In the genomic region with DNA sequence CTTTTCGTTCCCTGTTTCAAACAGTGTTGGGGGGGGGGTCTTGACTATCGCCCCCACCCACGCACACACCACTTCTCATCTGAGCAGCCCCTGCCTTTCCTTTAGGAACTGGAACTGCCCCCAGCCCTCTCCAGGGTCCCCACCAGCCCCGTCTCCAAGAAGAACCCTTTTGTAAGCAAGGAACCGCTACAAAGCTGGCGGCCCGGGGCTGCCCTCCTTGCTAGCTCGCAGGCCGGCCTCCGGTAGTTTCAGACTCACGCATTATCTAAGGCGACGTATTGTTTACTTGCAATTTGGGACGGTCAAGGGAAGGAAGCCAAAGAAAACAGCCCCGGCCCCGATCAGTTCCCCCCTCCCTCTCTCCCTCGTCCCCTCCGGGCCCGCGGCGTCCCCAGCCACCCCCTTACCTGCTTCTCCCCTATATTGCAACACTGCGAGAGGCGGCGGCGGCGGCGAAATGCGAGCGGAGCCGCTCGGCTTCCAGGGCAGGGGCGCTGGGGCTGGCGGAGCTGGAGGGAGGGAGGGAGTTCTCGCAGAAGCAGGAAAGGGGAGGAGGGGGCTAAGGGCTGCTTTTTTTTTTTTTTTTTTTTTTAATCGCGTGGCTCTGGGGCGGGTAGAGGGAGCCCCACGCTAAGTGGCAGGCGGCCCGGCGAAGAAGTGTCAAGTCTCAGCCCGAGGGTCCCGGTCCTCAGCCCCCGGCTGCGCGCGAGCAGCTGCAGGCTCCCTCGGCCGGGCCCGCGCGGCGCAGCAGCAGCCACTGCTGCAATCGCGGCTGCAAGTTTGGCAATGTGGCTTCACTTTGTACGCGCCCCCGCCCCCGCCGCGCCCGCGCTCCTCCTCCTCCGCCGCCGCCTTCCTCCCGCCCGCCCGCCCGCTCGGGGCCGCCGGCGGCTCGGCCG, we compare ENCODE assay signal across 1 mouse cellular context.
TF ChIP-seq lines count a peak whose summit lies in the region.

A gene (minus strand): TSS at position 808 of the 899 bp plus-strand sequence.

TF ChIP-seq in MEL, 35 proteins besides CTCF, POLR2A, EP300 and RAD21 (continued from another document):
- TF ChIP-seq ZMIZ1 (IDR thresholded peaks at IDR 0.05; ENCODE audit: low read depth, low read length) (peak; percentile 66), E2F4 (IDR thresholded peaks at IDR 0.05; ENCODE audit: borderline replicate concordance, low read depth, low read length) (no peak), JUND (IDR thresholded peaks at IDR 0.05; ENCODE audit: low read depth, low read length) (no peak), POLR2AphosphoS5 (IDR thresholded peaks at IDR 0.05; ENCODE audit: borderline replicate concordance, low read depth, low read length) (no peak), MAFK (IDR thresholded peaks at IDR 0.05; ENCODE audit: borderline replicate concordance, low read depth, low read length) (no peak), UBTF (IDR thresholded peaks at IDR 0.05; ENCODE audit: borderline replicate concordance, insufficient read depth, low read depth, low read length) (no peak), CHD1 (IDR thresholded peaks at IDR 0.05; ENCODE audit: low read depth, low read length) (no peak), MYC (IDR thresholded peaks at IDR 0.05; ENCODE audit: low read depth, low read length) (no peak)
